Mouse (Mus musculus): ENCODE measurements around the gene Olfr713. TPM values are rescaled to one million over a fixed set of nuclear protein-coding genes. Genes with fewer than 3 reads are reported as not detected.

Gene Olfr713
- not detected for polyA plus RNA-seq (2015; fragmentation: Illumina TruSeq; extraction: RNeasy Lipid Tissue Mini Kit (QIAGEN cat#74804); ENCODE audit: insufficient read depth, low replicate concordance)

GRCm38 (mm10) chr7:107030874-107031273 is at the start of gene Olfr713:
Gene Olfr713, plus strand, starts transcription at chr7:107031174.

GRCm38 (mm10) chr7:107005972-107006371 is 25.0 kb upstream of the Olfr713 start, which contains the start of gene Olfr2:
Gene Olfr2, minus strand, starts transcription at chr7:107006072.

GRCm38 (mm10) chr7:107070681-107071080 is 39.7 kb downstream of the Olfr713 start, which contains the start of gene Olfr714:
Gene Olfr714, plus strand, starts transcription at chr7:107070981.

Other genes with a start within 250 kb of the Olfr713 start
- not detected for gene Olfr699, start 238.0 kb upstream of the Olfr713 start, polyA plus RNA-seq (2015; fragmentation: Illumina TruSeq; extraction: RNeasy Lipid Tissue Mini Kit (QIAGEN cat#74804); ENCODE audit: insufficient read depth, low replicate concordance)
- gene Olfr700, start 222.3 kb upstream of the Olfr713 start, polyA plus RNA-seq (2015; fragmentation: Illumina TruSeq; extraction: RNeasy Lipid Tissue Mini Kit (QIAGEN cat#74804); ENCODE audit: insufficient read depth, low replicate concordance): not detected
- gene Olfr701, start 217.0 kb upstream of the Olfr713 start, polyA plus RNA-seq (2015; fragmentation: Illumina TruSeq; extraction: RNeasy Lipid Tissue Mini Kit (QIAGEN cat#74804); ENCODE audit: insufficient read depth, low replicate concordance): not detected
- gene Olfr702, start 197.3 kb upstream of the Olfr713 start, polyA plus RNA-seq (2015; fragmentation: Illumina TruSeq; extraction: RNeasy Lipid Tissue Mini Kit (QIAGEN cat#74804); ENCODE audit: insufficient read depth, low replicate concordance): not detected
- gene Olfr703, start 187.8 kb upstream of the Olfr713 start, polyA plus RNA-seq (2015; fragmentation: Illumina TruSeq; extraction: RNeasy Lipid Tissue Mini Kit (QIAGEN cat#74804); ENCODE audit: insufficient read depth, low replicate concordance): not detected
- gene Olfr704, start 168.0 kb upstream of the Olfr713 start, polyA plus RNA-seq (2015; fragmentation: Illumina TruSeq; extraction: RNeasy Lipid Tissue Mini Kit (QIAGEN cat#74804); ENCODE audit: insufficient read depth, low replicate concordance): not detected
- gene Olfr705, start 154.3 kb upstream of the Olfr713 start, polyA plus RNA-seq (2015; fragmentation: Illumina TruSeq; extraction: RNeasy Lipid Tissue Mini Kit (QIAGEN cat#74804); ENCODE audit: insufficient read depth, low replicate concordance): not detected
- gene Olfr706, start 143.0 kb upstream of the Olfr713 start, polyA plus RNA-seq (2015; fragmentation: Illumina TruSeq; extraction: RNeasy Lipid Tissue Mini Kit (QIAGEN cat#74804); ENCODE audit: insufficient read depth, low replicate concordance): not detected
- gene Olfr707, start 129.9 kb upstream of the Olfr713 start, polyA plus RNA-seq (2015; fragmentation: Illumina TruSeq; extraction: RNeasy Lipid Tissue Mini Kit (QIAGEN cat#74804); ENCODE audit: insufficient read depth, low replicate concordance): not detected
- not detected for gene Olfr1532-ps1, start 123.2 kb upstream of the Olfr713 start, polyA plus RNA-seq (2015; fragmentation: Illumina TruSeq; extraction: RNeasy Lipid Tissue Mini Kit (QIAGEN cat#74804); ENCODE audit: insufficient read depth, low replicate concordance)
- gene Olfr709-ps1, start 99.0 kb upstream of the Olfr713 start, polyA plus RNA-seq (2015; fragmentation: Illumina TruSeq; extraction: RNeasy Lipid Tissue Mini Kit (QIAGEN cat#74804); ENCODE audit: insufficient read depth, low replicate concordance): not detected
- gene Olfr710, start 82.9 kb upstream of the Olfr713 start, polyA plus RNA-seq (2015; fragmentation: Illumina TruSeq; extraction: RNeasy Lipid Tissue Mini Kit (QIAGEN cat#74804); ENCODE audit: insufficient read depth, low replicate concordance): not detected
- not detected for gene Olfr6, start 67.2 kb upstream of the Olfr713 start, polyA plus RNA-seq (2015; fragmentation: Illumina TruSeq; extraction: RNeasy Lipid Tissue Mini Kit (QIAGEN cat#74804); ENCODE audit: insufficient read depth, low replicate concordance)
- not detected for gene Olfr711, start 55.7 kb upstream of the Olfr713 start, polyA plus RNA-seq (2015; fragmentation: Illumina TruSeq; extraction: RNeasy Lipid Tissue Mini Kit (QIAGEN cat#74804); ENCODE audit: insufficient read depth, low replicate concordance)
- gene Olfr2, start 25.1 kb upstream of the Olfr713 start, polyA plus RNA-seq (2015; fragmentation: Illumina TruSeq; extraction: RNeasy Lipid Tissue Mini Kit (QIAGEN cat#74804); ENCODE audit: insufficient read depth, low replicate concordance): not detected
- not detected for gene Olfr714, start 39.8 kb downstream of the Olfr713 start, polyA plus RNA-seq (2015; fragmentation: Illumina TruSeq; extraction: RNeasy Lipid Tissue Mini Kit (QIAGEN cat#74804); ENCODE audit: insufficient read depth, low replicate concordance)
- not detected for gene Olfr17, start 62.0 kb downstream of the Olfr713 start, polyA plus RNA-seq (2015; fragmentation: Illumina TruSeq; extraction: RNeasy Lipid Tissue Mini Kit (QIAGEN cat#74804); ENCODE audit: insufficient read depth, low replicate concordance)
- gene Olfr715b, start 79.2 kb downstream of the Olfr713 start, polyA plus RNA-seq (2015; fragmentation: Illumina TruSeq; extraction: RNeasy Lipid Tissue Mini Kit (QIAGEN cat#74804); ENCODE audit: insufficient read depth, low replicate concordance): not detected
- not detected for gene Olfr715, start 99.9 kb downstream of the Olfr713 start, polyA plus RNA-seq (2015; fragmentation: Illumina TruSeq; extraction: RNeasy Lipid Tissue Mini Kit (QIAGEN cat#74804); ENCODE audit: insufficient read depth, low replicate concordance)
- gene Olfr716, start 107.2 kb downstream of the Olfr713 start, polyA plus RNA-seq (2015; fragmentation: Illumina TruSeq; extraction: RNeasy Lipid Tissue Mini Kit (QIAGEN cat#74804); ENCODE audit: insufficient read depth, low replicate concordance): not detected
- gene Nlrp14, start 135.8 kb downstream of the Olfr713 start, polyA plus RNA-seq (2015; fragmentation: Illumina TruSeq; extraction: RNeasy Lipid Tissue Mini Kit (QIAGEN cat#74804); ENCODE audit: insufficient read depth, low replicate concordance): not detected
- gene Rbmxl2, start 178.3 kb downstream of the Olfr713 start, polyA plus RNA-seq (2015; fragmentation: Illumina TruSeq; extraction: RNeasy Lipid Tissue Mini Kit (QIAGEN cat#74804); ENCODE audit: insufficient read depth, low replicate concordance): not detected

All from spleen, adult 10 weeks (tissue).